Mouse (Mus musculus) heart, embryonic 11.5 days (tissue): ENCODE measurements around the gene Nek2. TPM values are rescaled to one million over a fixed set of nuclear protein-coding genes. Genes with fewer than 3 reads are reported as not detected.
A peak's percentile ranks its signal among the peaks of the same experiment; 100 is the strongest.

Experiments
- ATAC-seq: fragments of 200-750 bp; cut with Nextera tagmentation; replicated peaks from 2 replicates; pipeline ENCODE4 v1.8.0; 2017; ENCODE audit warnings: moderate library complexity; ENCODE audit not compliant: insufficient number of reproducible peaks, low FRiP score, low TSS enrichment
- H3K27ac ChIP-seq: fragments of 300-500 bp; sonication (generic); 2 replicates; pipeline ENCODE4 v1.5.1; 2014; ENCODE audit warnings: mild to moderate bottlenecking, low read depth, low read length
- H3K27me3 ChIP-seq: fragments of 300-500 bp; sonication (generic); 2 replicates; pipeline ENCODE4 v1.6.1; 2014; ENCODE audit warnings: mild to moderate bottlenecking, low read length, mixed read lengths; ENCODE audit not compliant: control insufficient read depth, insufficient read depth
- H3K36me3 ChIP-seq: fragments of 300-500 bp; sonication (generic); 2 replicates; pipeline ENCODE4 v1.6.1; 2014; ENCODE audit warnings: mild to moderate bottlenecking, low read length, moderate library complexity, mixed read lengths; ENCODE audit not compliant: control insufficient read depth, insufficient read depth
- H3K4me1 ChIP-seq: fragments of 300-500 bp; sonication (generic); 2 replicates; pipeline ENCODE4 v1.6.1; 2014; ENCODE audit warnings: low read length; ENCODE audit not compliant: control insufficient read depth, insufficient read depth
- H3K4me2 ChIP-seq: fragments of 300-500 bp; sonication (generic); 2 replicates; pipeline ENCODE4 v1.6.1; 2014; ENCODE audit warnings: mild to moderate bottlenecking, moderate library complexity
- H3K4me3 ChIP-seq: fragments of 300-500 bp; sonication (generic); 2 replicates; pipeline ENCODE4 v1.5.1; 2014; ENCODE audit warnings: low read depth, low read length
- H3K9ac ChIP-seq: fragments of 300-500 bp; sonication (generic); 2 replicates; pipeline ENCODE4 v1.6.1; 2014; ENCODE audit warnings: mild to moderate bottlenecking, low read depth, low read length, moderate library complexity
- H3K9me3 ChIP-seq: fragments of 300-500 bp; sonication (generic); replicated peaks from 2 replicates; pipeline ENCODE4 v1.6.1; 2016; ENCODE audit warnings: low read length; ENCODE audit not compliant: control insufficient read depth
- WGBS: fragments of 180-500 bp; shearing (Covaris S2); extraction: QIAGEN DNeasy Blood & Tissue Kit; methylation state at CpG from one replicate; pipeline ENCODE4 v1.1.7; 2014; ENCODE audit not compliant: insufficient replicate concordance; 5-methylcytosine and 5-hydroxymethylcytosine counted together
- polyA plus RNA-seq: library from polyadenylated mRNA; unstranded; fragments of >200 nt; fragmentation: Nextera tagmentation; extraction: Ambion mirVana; gene quantifications from 2 replicates; pipeline ENCODE4 v1.2.1, GENCODE M21; 2014

Nek2 gene
- 27.0 and 32.2 TPM in 2 replicates for polyA plus RNA-seq

DNA sequence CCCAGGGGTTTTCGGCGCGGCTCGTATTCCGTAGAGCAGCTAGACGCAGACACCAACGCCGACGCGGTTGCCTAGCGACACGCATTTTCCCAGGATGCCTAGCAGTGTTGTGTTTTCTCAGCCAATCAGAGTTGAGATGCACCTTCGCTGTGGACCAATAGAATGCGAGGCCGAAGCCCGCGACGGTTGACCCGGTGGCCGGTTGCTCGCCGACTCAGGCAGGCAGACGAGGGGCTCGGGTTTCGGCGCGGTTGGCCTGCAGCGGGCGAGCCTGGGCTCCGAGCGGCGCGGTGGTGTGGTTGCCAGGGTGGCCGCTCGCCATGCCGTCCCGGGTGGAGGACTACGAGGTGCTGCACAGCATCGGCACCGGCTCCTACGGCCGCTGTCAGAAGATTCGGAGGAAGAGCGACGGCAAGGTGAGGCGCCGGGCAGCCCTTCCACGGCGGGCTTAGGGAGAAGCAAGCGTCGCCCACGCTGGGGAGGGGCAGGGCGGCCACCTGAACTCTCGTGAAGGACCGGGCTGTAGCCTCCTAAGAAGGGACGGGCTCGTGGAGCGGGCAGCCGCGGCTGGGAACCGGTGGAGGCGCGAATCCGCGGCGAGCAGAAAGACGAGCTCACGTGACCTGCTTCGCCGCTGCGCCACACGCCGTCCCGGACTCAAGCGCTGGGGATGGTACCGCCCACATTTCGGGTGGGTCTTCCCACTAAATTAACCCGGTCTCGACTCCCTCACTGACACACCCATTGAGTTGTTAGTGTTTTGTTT, at the start of gene Nek2:
Gene Nek2, plus strand, starts transcription at position 119 of the 766 bp plus-strand sequence.
- Histone ChIP-seq H3K36me3 (peaks cover 7% of the 10 kb centered on the region; the same call in 1 of the 2 replicates), H3K27ac (peak within 1 kb of the TSS; percentile 72), H3K4me1 (0 out of 2 replicates have a peak, but pooled peaks cover 3% of the 10 kb centered on the region), H3K4me2 (peak within 1 kb of the TSS; percentile 62), H3K27me3 (no peaks in the 10 kb centered on the region), H3K9ac (peak within 1 kb of the TSS; percentile 69), H3K4me3 (peak within 1 kb of the TSS; percentile 64), H3K9me3 (no peaks in the 10 kb centered on the region)
- peak; percentile 92 for ATAC-seq
- WGBS = under 1% methylated on average over 77 of the region's 79 CpGs

DNA sequence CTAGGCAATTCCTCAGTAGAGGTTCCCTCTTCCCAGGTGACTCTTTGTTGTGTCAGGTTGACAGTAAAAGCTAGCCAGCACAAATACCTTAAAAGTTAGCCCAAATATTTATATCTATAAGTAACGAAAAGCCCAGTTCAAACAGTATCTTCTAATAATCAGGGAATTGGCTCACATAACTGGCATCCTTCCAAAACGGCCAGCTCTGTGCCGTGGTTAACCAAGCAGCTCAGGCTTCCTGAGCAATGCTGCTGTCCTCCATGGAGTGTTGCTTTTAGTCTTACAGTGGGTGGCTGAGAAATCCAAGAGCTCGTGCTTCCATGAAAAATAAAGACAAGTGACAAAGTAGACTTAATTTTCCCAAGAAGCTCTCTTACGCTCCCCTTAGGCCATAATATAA, 47.1 kb upstream of the Nek2 start:
- no peak overlapping the region for H3K9ac ChIP-seq
- H3K4me1 ChIP-seq = no peaks in the 10 kb centered on the region
- no peak overlapping the region for H3K27ac ChIP-seq
- H3K27me3 ChIP-seq = no peaks in the 10 kb centered on the region
- H3K9me3 ChIP-seq = no peaks in the 10 kb centered on the region
- H3K36me3 ChIP-seq = peaks cover 16% of the 10 kb centered on the region
- WGBS = 80% methylated on average over 5 of the region's 5 CpGs
- no peak overlapping the region for H3K4me2 ChIP-seq
- ATAC-seq = no peak
- no peak overlapping the region for H3K4me3 ChIP-seq

DNA sequence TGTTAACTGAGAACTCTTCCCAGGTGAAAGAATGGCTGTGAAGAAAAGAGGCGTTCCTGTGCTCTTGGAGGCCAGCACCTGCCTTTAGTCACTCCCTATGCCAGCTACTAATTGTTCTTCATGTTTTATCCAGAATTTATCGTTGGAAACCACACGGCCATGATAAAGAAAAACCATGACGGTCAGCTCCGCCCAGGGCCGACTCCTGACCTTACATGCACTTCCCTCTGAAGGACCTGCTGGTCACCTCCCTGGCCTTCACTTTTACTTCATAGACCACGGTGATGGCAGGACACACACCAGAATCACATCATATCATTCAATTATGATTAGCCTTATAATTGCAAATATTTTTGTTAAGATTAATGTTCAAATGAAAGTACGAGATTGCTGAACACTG, 46.1 kb upstream of the Nek2 start:
- Histone ChIP-seq H3K36me3 (peaks cover 18% of the 10 kb centered on the region), H3K9me3 (no peaks in the 10 kb centered on the region), H3K4me1 (peaks cover 1% of the 10 kb centered on the region), H3K4me3 (no peak overlapping the region), H3K27ac (no peak overlapping the region), H3K9ac (no peak overlapping the region), H3K4me2 (no peak overlapping the region), H3K27me3 (no peaks in the 10 kb centered on the region)
- WGBS = 73% methylated on average over 8 of the region's 8 CpGs
- ATAC-seq = no peak

GRCm38 (mm10) chr1:191777521-191777920, 43.7 kb upstream of the Nek2 start:
- no peak for ATAC-seq
- 72% methylated on average over 8 of the region's 8 CpGs for WGBS
- Histone ChIP-seq H3K4me3 (no peak overlapping the region), H3K9me3 (no peaks in the 10 kb centered on the region), H3K36me3 (peaks cover 21% of the 10 kb centered on the region), H3K4me1 (peaks cover 5% of the 10 kb centered on the region), H3K27me3 (no peaks in the 10 kb centered on the region), H3K27ac (no peak overlapping the region), H3K4me2 (no peak overlapping the region), H3K9ac (no peak overlapping the region)

DNA sequence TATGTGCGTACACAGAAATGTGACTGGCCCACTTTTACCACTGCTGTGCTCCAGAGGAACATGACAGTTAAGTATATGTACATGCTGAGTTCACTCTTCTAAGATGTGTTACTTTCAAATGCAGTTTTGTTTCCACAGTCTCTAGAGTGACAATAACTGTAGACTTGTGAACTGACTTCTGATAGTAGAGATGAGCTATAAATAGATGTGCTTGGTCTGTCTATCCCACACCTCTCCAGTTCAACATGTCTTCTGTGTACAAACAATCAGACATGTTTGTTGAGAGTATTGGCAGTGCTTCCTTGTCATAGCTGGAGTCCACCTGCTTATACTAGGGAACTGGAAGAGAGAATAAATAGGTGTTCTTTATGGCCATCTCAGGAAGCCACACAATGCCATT, 40.8 kb upstream of the Nek2 start:
- no peak overlapping the region for H3K9ac ChIP-seq

GRCm38 (mm10) chr1:191785108-191785507, 36.1 kb upstream of the Nek2 start:
- no peak overlapping the region for H3K4me2 ChIP-seq
- peaks cover 3% of the 10 kb centered on the region for H3K36me3 ChIP-seq
- H3K4me1 ChIP-seq = peaks cover 4% of the 10 kb centered on the region
- 71% methylated on average over 11 of the region's 11 CpGs for WGBS
- ATAC-seq = no peak
- no peak overlapping the region for H3K27ac ChIP-seq
- H3K4me3 ChIP-seq = no peak overlapping the region
- no peak overlapping the region for H3K9ac ChIP-seq
- H3K9me3 ChIP-seq = 0 out of 2 replicates have a peak, but pooled peaks cover 2% of the 10 kb centered on the region
- no peaks in the 10 kb centered on the region for H3K27me3 ChIP-seq

More for the DNA sequence above, 40.8 kb upstream of the Nek2 start:
- no peaks in the 10 kb centered on the region for H3K27me3 ChIP-seq
- WGBS = 85% methylated on average over 1 of the region's 1 CpGs
- H3K36me3 ChIP-seq = peaks cover 11% of the 10 kb centered on the region
- peak overlapping the region; percentile 29; the same call in 1 of the 2 replicates for H3K27ac ChIP-seq
- no peak for ATAC-seq
- no peak overlapping the region for H3K4me2 ChIP-seq
- no peak overlapping the region for H3K4me3 ChIP-seq
- peaks cover 5% of the 10 kb centered on the region for H3K4me1 ChIP-seq
- H3K9me3 ChIP-seq = no peaks in the 10 kb centered on the region

DNA sequence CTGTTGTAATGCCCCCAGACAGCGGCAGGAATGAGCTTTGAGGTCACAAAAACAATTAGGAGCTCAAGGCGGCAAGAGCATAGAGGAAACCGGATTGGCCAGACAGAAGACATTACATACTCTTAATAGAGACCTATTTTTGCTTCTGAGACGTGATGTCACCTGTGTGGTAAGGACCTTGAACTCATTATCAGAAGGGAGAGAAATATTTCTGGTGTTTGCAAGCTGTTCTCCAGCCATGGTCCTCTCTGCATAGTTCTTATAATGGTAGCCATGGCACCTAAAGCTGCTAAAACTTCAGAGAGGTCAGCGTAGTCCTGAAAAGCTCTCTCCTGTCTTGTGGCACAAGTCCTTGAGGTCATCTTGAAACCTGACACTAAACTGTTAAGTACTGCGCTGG, 35.0 kb upstream of the Nek2 start:
- Histone ChIP-seq H3K36me3 (peaks cover 2% of the 10 kb centered on the region; the same call in 1 of the 2 replicates), H3K4me3 (no peak overlapping the region), H3K4me1 (no peaks in the 10 kb centered on the region), H3K9me3 (0 out of 2 replicates have a peak, but pooled peaks cover 2% of the 10 kb centered on the region), H3K27me3 (no peaks in the 10 kb centered on the region), H3K27ac (no peak overlapping the region), H3K4me2 (no peak overlapping the region), H3K9ac (no peak overlapping the region)
- WGBS = 67% methylated on average over 6 of the region's 6 CpGs
- ATAC-seq = no peak

- 40% methylated on average over 3 of the region's 4 CpGs for WGBS
- Histone ChIP-seq H3K9me3 (0 out of 2 replicates have a peak, but pooled peaks cover 2% of the 10 kb centered on the region), H3K9ac (no peak overlapping the region), H3K27ac (no peak overlapping the region), H3K27me3 (no peaks in the 10 kb centered on the region), H3K4me1 (no peaks in the 10 kb centered on the region), H3K4me2 (no peak overlapping the region), H3K4me3 (no peak overlapping the region), H3K36me3 (no peaks in the 10 kb centered on the region)
- no peak for ATAC-seq
Measured at GRCm38 (mm10) chr1:191787379-191787778, 33.9 kb upstream of the Nek2 start.
